Mouse (Mus musculus): Measurements from ENCODE around the gene Emx2.

Gene Emx2

GRCm38 (mm10) chr19:59461481-59462421, 3.6 kb downstream of the Emx2 start:
- CTCF ChIA-PET, result no interaction called here

DNA sequence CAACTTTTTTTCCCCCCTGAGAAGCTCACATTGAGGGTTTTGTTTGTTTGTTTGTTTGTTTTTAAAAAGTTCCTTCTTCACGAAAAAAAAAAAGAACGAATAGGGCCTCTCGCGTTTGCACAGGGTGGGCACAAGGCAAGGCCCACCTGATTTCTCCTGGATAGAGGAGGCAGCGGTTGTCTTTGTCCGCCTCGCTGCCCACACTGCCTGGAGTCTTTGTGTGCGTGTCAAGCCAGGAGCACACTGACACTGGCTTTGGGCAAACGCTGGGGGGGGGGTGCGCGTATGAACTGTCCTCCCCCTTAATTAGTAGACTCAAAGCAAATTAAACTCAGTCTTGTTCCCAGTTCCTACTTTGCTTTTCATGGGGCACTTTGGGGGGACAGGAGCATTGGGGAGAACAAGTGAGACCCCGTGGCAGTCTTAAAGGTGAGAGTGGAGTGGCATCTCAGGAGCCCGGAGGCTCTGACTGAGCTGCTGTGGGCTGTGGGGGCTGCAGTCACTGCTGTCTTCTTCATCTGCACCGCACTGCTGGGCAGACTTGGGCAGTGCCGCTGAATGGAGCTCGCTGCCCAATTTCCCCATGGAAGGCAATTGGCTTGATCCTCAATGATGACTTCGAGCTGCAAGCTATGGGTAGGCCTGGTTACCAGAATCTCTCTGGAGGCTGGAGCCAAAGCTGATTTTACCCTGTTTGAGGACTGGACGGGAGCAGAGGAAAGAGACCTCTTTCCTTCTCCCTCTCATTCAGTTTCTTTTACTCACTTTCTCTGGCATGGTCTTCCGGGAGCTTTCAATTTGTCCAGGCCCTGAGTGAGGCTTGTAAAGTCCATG, 4.5 kb downstream of the Emx2 start:
- CTCF ChIA-PET, result interaction anchor here (0.5 kb wide), 1 partner anchor 18 kb away, joined by 3 read pairs; no protein-coding TSS in a partner anchor

GRCm38 (mm10) chr19:59463842-59464443, 5.8 kb downstream of the Emx2 start:
- CTCF ChIA-PET, result no interaction called here

DNA sequence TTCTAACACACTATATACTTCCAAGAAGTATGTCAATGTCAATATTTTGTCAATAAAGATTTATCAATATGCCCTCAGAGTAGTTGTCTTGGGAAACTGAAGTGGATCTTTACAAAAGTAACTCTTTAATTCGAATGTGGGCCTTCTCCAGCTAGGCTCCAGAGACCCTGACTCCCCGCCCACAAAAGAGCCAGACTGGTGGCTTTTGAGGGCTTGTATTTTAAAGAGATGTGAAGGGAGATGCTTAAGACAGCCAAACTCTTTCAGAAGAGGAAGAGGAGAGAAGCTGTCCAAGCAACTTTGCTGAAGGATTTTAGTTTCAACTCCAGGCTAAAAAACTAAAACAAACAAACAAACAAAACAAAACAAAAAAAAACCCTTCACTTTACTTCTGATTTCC, 7.1 kb downstream of the Emx2 start:
- CTCF ChIA-PET, result no interaction called here

GRCm38 (mm10) chr19:59465751-59466410, 7.7 kb downstream of the Emx2 start:
- CTCF ChIA-PET, result interaction anchor here (0.6 kb wide), 1 partner anchor 36 kb away, joined by 4 read pairs; no protein-coding TSS in a partner anchor

DNA sequence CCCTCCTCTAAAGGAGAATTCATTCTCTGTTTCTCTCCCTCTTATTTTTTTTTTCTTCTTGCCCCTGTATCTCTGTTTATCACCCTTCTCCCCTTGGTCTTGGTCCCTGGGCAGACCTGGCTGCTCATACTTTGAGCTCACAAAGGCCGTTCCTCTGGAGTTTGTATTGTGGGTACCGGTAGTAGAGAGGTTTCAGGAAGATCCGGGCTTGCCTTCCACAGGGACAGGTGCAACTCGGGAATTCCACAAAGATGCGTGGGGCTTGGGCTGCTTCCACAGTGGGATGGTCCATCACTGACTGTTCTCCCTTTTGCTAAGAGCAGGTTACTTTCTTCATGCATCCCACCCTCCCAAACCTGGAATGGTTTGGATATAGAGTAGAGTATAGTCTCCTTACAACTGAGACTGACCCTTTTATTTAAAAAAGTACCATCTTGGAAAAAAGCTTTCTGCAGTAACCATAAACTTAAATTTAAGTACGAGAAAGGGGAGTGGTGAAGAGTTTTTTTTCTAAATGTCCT, 8.3 kb downstream of the Emx2 start:
- CTCF ChIA-PET, result interaction anchor here (0.6 to 0.7 kb wide), 3 partner anchors 35 to 79 kb away, joined by 3 to 4 read pairs (median 3); no protein-coding TSS in a partner anchor

- CTCF ChIA-PET, result interaction anchor here (0.6 to 0.7 kb wide), 2 partner anchors 77 to 79 kb away, joined by 3 read pairs; no protein-coding TSS in a partner anchor
Measured at GRCm38 (mm10) chr19:59467016-59467412, 8.8 kb downstream of the Emx2 start.

DNA sequence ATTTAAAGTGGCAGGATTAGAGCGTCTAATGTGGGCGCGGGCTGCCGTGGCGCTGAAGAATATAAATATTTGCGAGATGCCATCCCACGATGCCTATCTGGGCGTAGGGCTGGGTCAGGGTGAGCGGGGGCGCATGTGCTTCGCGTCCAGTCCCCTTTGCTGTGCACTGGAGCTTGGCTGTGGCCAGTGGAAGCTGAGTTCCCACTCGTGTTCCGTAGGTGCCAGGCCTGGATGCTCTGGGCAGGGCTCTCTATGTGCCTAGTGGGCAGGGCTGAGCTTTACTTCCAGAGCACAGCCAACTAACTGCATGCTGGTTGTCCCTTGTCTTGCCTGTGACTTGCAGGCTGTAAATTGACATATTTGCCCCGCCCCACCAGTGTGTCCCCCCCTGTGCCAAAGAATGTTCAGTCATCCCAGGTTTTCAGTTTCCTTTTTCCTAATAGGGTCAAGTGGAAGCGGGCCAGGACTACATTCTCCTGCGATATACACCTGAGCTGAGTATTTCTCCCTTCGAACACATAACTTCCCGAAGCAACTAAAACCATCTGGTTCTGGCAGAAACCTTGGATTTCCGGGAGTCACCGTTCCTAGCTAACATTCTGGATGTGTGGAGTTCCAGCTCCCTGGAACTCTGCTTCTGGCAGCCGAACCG, 9.4 kb downstream of the Emx2 start:
- CTCF ChIA-PET, result interaction anchor here (0.6 kb wide), 1 partner anchor 80 kb away, joined by 3 read pairs; no protein-coding TSS in a partner anchor

- CTCF ChIA-PET, result no interaction called here
Measured at GRCm38 (mm10) chr19:59468065-59468810, 10.1 kb downstream of the Emx2 start.

- CTCF ChIA-PET, result no interaction called here
Measured at GRCm38 (mm10) chr19:59469035-59469949, 11.1 kb downstream of the Emx2 start.

DNA sequence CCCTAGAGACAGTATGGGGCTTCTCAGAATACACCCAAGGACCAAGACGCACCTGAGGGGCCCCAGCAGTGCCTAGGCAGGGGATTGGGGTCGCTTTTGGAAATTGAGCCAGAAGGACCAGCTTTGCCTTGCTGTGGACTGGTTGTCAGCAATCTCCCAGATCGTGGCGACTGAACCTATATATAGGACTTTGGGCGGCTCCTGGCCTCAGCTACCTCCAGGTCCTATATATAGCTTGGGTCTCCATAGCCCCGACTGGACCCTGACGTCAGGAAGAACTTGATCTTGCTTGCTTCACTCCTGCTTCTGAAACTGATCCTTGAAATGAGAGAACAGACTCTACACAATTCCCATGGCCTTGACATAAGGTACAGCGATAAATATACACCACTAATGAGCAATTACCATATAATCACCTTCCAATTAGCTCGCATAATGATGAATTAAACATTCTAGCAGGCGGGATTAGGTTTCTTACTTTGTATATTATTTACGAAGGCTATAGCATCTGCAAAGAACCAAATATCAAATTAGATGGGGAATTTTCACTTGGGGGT, 12.0 kb downstream of the Emx2 start:
- CTCF ChIA-PET, result no interaction called here

- CTCF ChIA-PET, result no interaction called here
Measured at GRCm38 (mm10) chr19:59470913-59471312, 12.7 kb downstream of the Emx2 start.

DNA sequence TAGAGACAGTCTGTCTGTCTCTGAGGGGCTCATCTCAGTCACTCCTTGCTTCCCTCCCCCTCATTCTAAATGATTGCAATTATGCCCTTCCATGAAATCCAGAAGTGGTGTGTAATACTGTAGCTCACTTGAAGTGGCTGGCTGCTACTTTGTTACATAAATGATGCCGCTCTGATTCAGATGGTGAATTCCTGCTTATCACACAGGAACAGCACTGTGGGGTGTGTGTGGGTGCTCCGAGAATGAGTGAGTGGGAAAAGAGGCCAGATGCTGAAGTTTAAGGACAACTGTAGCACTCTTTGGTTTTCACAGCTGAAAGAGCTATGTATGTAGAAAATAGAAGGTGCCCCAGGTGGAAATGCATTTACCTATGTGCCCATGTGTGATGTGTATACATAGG, 14.7 kb downstream of the Emx2 start:
- CTCF ChIA-PET, result no interaction called here

- CTCF ChIA-PET, result no interaction called here
Measured at GRCm38 (mm10) chr19:59479912-59480311, 21.7 kb downstream of the Emx2 start.

- CTCF ChIA-PET, result no interaction called here
Measured at GRCm38 (mm10) chr19:59480563-59480962, 22.4 kb downstream of the Emx2 start.

GRCm38 (mm10) chr19:59492258-59492657, 34.1 kb downstream of the Emx2 start:
- CTCF ChIA-PET, result no interaction called here

GRCm38 (mm10) chr19:59496832-59497231, 38.7 kb downstream of the Emx2 start:
- CTCF ChIA-PET, result no interaction called here

GRCm38 (mm10) chr19:59508896-59509295, 50.7 kb downstream of the Emx2 start:
- CTCF ChIA-PET, result no interaction called here

GRCm38 (mm10) chr19:59513181-59513580, 55.0 kb downstream of the Emx2 start:
- CTCF ChIA-PET, result no interaction called here

Measured in spleen, embryonic (tissue).